Mouse (Mus musculus): ENCODE results near the gene Ube4b.

Gene Ube4b

GRCm38 (mm10) chr4:149304466-149304865 lies 122.1 kb downstream of the Ube4b start:
- no peak for DNase-seq (ENCODE audit: low spot score)

GRCm38 (mm10) chr4:149303502-149303901 lies 123.0 kb downstream of the Ube4b start:
- DNase-seq (ENCODE audit: low spot score), result no peak

DNA sequence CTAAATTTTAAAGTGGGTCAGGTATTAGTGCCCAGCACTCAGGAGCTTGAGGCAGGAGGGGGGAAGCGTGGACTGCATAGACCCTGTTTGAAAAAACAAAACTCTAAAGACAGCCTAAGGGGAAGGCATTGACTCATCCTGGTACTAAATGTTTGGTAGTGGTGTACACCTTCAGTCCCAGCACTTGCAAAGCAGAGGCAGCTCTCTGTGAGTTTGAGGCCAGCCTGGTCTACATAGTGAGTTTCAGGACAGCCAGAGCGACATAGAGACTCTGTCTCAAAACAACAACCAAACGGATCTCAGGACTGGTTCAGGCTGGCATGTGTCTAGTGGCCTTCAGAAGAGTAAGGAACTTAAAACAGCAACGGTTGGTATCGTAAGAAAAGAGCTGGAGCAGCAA lies 123.8 kb downstream of the Ube4b start:
- DNase-seq (ENCODE audit: low spot score), result no peak

GRCm38 (mm10) chr4:149302136-149302535 lies 124.4 kb downstream of the Ube4b start:
- no peak for DNase-seq (ENCODE audit: low spot score)

DNA sequence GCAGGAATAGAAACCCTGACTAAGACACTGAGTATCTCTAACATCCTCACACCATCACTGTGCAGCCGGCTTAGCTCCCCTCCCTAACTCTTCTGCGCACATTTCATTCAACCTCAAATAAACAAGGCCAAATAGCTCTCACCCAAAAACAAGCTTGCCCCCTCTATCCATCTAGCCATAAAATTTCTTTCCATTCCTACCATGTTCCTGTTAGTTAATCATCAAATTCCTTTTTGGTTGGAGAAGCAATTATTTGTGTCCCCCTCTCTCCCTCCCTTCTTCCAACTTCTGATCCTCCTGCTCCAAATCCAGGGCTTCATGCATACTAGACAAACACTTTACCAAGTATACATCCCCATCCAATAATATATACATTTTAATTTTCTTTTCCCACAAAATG lies 130.0 kb downstream of the Ube4b start:
- no peak for DNase-seq (ENCODE audit: low spot score)

DNA sequence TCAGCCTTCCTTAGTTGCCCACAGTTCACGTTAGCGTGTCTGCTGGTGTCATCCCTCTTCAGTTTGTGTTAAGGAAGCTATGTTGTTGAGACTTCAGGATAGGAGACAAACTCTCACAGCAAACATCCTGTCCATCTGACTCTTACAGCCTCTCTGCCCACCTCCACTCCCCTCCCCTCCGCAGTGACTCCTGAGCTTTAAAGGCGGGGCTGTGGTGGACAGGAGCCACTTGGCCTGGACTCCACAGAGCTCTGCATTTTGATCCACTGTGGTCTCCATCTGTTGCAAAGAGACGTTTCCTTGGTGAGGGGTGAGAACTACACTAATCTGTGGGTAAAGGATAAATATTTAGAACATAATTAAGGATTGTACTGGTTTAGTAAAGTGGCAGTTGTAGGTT lies 133.6 kb downstream of the Ube4b start:
- DNase-seq (ENCODE audit: low spot score), result no peak

DNA sequence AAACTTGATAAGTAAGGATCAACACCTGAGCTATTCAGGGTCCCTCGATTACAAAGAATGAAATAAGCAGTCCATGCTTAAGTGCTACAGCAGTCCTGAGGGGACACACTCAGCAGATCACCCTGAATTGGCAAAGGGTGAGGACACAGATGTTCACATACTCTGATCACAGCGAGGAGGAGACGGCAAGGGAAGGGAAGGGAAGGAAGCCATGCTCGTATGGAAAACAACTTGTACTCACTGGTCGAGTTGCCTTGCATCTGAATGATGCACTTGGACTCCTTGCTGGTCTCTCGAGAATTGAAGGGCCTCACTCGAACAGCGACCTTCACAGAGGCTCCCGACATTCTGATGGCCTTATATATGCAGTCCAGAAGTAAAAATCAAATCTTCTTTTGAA lies 135.5 kb downstream of the Ube4b start:
- DNase-seq (ENCODE audit: low spot score), result no peak

- DNase-seq (ENCODE audit: low spot score), result no peak
These were observed 136.3 kb downstream of the Ube4b start for GRCm38 (mm10) chr4:149290157-149290750.

GRCm38 (mm10) chr4:149286287-149287137 lies 140.0 kb downstream of the Ube4b start:
- no peak for DNase-seq (ENCODE audit: low spot score)

GRCm38 (mm10) chr4:149285691-149286090 lies 140.9 kb downstream of the Ube4b start:
- no peak for DNase-seq (ENCODE audit: low spot score)

GRCm38 (mm10) chr4:149283018-149283417 lies 143.5 kb downstream of the Ube4b start:
- DNase-seq (ENCODE audit: low spot score), result no peak

GRCm38 (mm10) chr4:149282025-149282738 lies 144.4 kb downstream of the Ube4b start:
- DNase-seq (ENCODE audit: low spot score), result no peak
